Mouse (Mus musculus) stomach, postnatal 0 days (tissue): ENCODE measurements at regions not wholly inside any gene's neighbourhood (a gene's known extent, or its start where the extent isn't known, plus 50 kb on each side); places are given as distances from the start of the nearest gene placed in this dataset.

ENCODE experiments used
- CTCF ChIP-seq: IDR thresholded peaks from 2 replicates; pipeline ENCODE4 v1.5.1; 2016; ENCODE audit warnings: antibody characterized with exemption, low read depth, mild to moderate bottlenecking, moderate library complexity
- EP300 ChIP-seq: optimal IDR thresholded peaks from 2 replicates; pipeline ENCODE3; 2016; ENCODE audit warnings: antibody characterized with exemption

DNA sequence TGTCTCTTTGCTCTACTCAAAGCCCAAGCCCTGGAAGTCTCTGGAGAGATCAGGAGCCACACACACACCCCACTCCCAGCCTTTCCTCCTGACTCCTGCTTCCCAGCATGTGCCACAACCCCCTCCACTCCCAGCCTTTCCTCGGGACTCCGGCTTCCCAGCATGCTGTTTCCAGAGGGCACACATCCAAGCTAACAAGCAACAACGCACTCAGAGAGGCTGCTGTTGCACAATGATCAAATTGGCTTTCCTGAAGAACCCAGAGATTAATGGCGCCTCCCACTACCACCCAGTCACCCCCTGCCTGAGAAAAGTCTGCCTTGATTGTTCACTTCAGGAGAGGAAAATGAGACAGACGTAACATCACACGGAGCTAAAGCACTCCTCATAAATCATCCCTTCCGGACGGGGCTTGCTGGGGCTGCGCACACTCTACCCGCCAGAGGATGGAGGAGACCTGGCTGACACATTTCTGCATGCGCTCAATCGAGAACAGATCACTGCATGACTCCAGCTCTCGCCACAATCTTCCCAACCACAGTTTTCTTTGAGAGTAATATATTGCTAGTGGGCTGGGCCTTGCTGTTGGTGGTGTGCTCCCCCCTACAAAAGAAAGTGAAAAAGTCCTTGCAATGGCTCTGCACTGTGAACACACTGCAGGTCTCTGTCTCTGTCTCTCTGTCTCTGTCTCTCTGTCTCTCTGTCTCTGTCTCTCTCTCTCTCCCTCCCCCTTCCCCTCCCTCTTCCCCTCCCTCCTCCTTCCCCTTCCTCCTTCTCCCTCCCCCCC lies 332.9 kb downstream of the Gm9195 start:
- TF ChIP-seq CTCF, result no peak
- no peak for TF ChIP-seq EP300
